Mouse (Mus musculus): ENCODE data around the gene Runx3. TPM values are rescaled to one million over a fixed set of nuclear protein-coding genes. Genes with fewer than 3 reads are reported as not detected.

Gene Runx3
- total and polyA plus RNA-seq, 2 experiments from 2014 or later: not detected

DNA sequence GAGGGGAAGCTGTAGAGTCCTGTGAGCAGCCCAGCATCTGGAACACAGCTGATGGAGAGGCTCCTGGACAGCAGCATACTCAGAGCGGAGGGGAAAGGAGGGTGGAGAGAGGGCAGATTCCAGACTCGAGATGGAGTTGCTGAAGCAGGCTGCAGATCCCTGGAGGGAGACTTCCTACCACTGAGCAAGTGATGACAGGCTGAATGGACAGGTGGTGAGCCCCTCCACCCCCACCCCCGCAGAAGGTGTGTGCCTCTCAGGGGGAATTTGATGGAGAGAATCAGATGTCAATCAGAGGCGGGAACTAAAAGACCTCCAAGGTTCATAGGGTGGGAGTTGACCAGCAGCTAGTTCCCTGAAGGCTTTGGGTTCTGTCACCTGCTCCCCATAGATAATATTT lies 13.5 kb upstream of the Runx3 start:
- no peaks in the 10 kb centered on the region for H3K4me1 ChIP-seq (ENCODE audit: insufficient read depth, low read length)
- no peak for TF ChIP-seq CTCF (IDR thresholded peaks at IDR 0.05)
- no peaks in the 10 kb centered on the region for H3K36me3 ChIP-seq (ENCODE audit: insufficient read depth, low read length)
- no peak overlapping the region for H3K27ac ChIP-seq (ENCODE audit: low read depth, low read length)
- H3K4me2 ChIP-seq (ENCODE audit: low read depth, low read length, poor library complexity, severe bottlenecking): no peak overlapping the region
- no peaks in the 10 kb centered on the region for H3K27me3 ChIP-seq (ENCODE audit: insufficient read depth, low read length)
- WGBS: 63% methylated on average over 4 of the region's 4 CpGs
- H3K4me3 ChIP-seq (ENCODE audit: low read depth, low read length): no peak overlapping the region
- ATAC-seq (ENCODE audit: low FRiP score) (no peak), DNase-seq (ENCODE audit: low spot score) (no peak)
- H3K9me3 ChIP-seq (ENCODE audit: low read length): no peaks in the 10 kb centered on the region
- no peak overlapping the region for H3K9ac ChIP-seq (replicated peaks; ENCODE audit: low read length, poor library complexity, severe bottlenecking)

DNA sequence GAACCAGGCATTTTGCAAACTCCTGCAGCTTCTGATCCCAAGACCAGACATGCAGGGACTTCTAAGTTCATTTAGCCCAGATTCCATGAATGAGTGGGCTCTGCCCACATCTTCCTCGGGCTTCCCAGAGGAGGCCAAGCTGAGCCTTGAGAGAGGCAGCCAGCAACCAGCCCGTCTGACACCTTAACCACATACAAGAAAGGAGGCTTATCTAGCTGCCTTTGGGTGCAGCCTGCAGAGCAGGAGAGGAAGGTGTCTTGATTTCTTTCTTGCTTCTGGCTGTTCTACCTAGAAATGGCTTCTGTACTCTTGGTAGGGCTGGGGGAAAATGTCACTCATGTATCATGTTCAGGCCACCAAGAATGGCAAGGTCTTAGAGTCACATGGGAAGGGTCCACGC lies 11.8 kb upstream of the Runx3 start:
- no peaks in the 10 kb centered on the region for H3K9me3 ChIP-seq (ENCODE audit: low read length)
- H3K27me3 ChIP-seq (ENCODE audit: insufficient read depth, low read length): no peaks in the 10 kb centered on the region
- no peak overlapping the region for H3K9ac ChIP-seq (replicated peaks; ENCODE audit: low read length, poor library complexity, severe bottlenecking)
- 69% methylated on average over 3 of the region's 3 CpGs for WGBS
- no peaks in the 10 kb centered on the region for H3K4me1 ChIP-seq (ENCODE audit: insufficient read depth, low read length)
- ATAC-seq (ENCODE audit: low FRiP score) (no peak), DNase-seq (ENCODE audit: low spot score) (no peak)
- no peak overlapping the region for H3K4me3 ChIP-seq (ENCODE audit: low read depth, low read length)
- no peak for TF ChIP-seq CTCF (IDR thresholded peaks at IDR 0.05)
- no peak overlapping the region for H3K4me2 ChIP-seq (ENCODE audit: low read depth, low read length, poor library complexity, severe bottlenecking)
- H3K36me3 ChIP-seq (ENCODE audit: insufficient read depth, low read length): no peaks in the 10 kb centered on the region
- H3K27ac ChIP-seq (ENCODE audit: low read depth, low read length): no peak overlapping the region

DNA sequence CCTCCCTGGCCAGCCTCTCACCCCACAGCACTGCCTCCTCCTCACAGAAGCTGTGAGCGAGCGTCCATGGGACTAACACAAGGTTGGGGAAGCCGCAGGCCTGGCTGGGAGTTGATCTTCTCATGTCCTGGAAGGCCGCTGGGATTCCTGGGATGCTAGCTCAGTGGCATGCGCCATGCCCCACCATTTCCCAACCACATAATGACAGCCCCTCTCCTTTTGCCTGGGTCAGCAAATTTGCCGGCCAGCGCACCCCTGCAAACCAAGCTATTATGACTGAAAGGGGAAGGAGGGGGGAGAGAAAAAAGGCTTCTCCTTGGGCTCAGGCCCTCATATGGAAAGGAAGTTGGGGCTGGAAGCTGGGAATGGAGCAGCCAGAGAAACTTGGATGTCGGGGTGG lies 6.8 kb upstream of the Runx3 start:
- DNase-seq (ENCODE audit: low spot score) (no peak), ATAC-seq (ENCODE audit: low FRiP score) (no peak)
- Histone ChIP-seq H3K9me3 (ENCODE audit: low read length) (no peaks in the 10 kb centered on the region), H3K9ac (replicated peaks; ENCODE audit: low read length, poor library complexity, severe bottlenecking) (no peak overlapping the region), H3K27ac (ENCODE audit: low read depth, low read length) (no peak overlapping the region), H3K4me2 (ENCODE audit: low read depth, low read length, poor library complexity, severe bottlenecking) (no peak overlapping the region), H3K27me3 (ENCODE audit: insufficient read depth, low read length) (no peaks in the 10 kb centered on the region), H3K4me3 (ENCODE audit: low read depth, low read length) (no peak overlapping the region), H3K4me1 (ENCODE audit: insufficient read depth, low read length) (no peaks in the 10 kb centered on the region), H3K36me3 (ENCODE audit: insufficient read depth, low read length) (no peaks in the 10 kb centered on the region)
- TF ChIP-seq CTCF (IDR thresholded peaks at IDR 0.05): no peak
- WGBS: 86% methylated on average over 8 of the region's 8 CpGs

DNA sequence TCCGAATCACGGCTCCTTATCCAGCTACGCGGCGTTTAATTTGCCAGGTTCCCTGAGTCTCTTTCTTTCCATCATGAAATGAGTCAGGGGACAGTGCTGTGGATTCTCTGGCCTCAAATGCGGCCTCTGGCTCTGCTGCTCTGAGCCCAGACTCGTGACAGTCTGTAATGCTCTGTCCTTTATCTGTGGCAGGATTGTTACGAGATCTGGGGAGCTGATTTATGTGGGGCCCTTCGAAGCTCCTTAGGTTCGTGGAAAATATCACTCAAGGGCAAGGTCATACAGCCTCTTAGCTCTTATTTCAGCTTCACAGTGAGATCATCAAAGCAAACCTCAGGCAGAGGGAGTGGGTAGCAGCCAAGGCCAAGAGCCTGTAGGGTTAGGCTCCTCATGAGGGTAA lies 6.2 kb upstream of the Runx3 start:
- Histone ChIP-seq H3K27ac (ENCODE audit: low read depth, low read length) (no peak overlapping the region), H3K4me3 (ENCODE audit: low read depth, low read length) (no peak overlapping the region), H3K36me3 (ENCODE audit: insufficient read depth, low read length) (no peaks in the 10 kb centered on the region), H3K9me3 (ENCODE audit: low read length) (no peaks in the 10 kb centered on the region), H3K9ac (replicated peaks; ENCODE audit: low read length, poor library complexity, severe bottlenecking) (no peak overlapping the region), H3K4me2 (ENCODE audit: low read depth, low read length, poor library complexity, severe bottlenecking) (no peak overlapping the region), H3K4me1 (ENCODE audit: insufficient read depth, low read length) (no peaks in the 10 kb centered on the region), H3K27me3 (ENCODE audit: insufficient read depth, low read length) (no peaks in the 10 kb centered on the region)
- ATAC-seq (ENCODE audit: low FRiP score): no peak
- TF ChIP-seq CTCF (IDR thresholded peaks at IDR 0.05): no peak
- 83% methylated on average over 10 of the region's 10 CpGs for WGBS
- no peak for DNase-seq (ENCODE audit: low spot score)

DNA sequence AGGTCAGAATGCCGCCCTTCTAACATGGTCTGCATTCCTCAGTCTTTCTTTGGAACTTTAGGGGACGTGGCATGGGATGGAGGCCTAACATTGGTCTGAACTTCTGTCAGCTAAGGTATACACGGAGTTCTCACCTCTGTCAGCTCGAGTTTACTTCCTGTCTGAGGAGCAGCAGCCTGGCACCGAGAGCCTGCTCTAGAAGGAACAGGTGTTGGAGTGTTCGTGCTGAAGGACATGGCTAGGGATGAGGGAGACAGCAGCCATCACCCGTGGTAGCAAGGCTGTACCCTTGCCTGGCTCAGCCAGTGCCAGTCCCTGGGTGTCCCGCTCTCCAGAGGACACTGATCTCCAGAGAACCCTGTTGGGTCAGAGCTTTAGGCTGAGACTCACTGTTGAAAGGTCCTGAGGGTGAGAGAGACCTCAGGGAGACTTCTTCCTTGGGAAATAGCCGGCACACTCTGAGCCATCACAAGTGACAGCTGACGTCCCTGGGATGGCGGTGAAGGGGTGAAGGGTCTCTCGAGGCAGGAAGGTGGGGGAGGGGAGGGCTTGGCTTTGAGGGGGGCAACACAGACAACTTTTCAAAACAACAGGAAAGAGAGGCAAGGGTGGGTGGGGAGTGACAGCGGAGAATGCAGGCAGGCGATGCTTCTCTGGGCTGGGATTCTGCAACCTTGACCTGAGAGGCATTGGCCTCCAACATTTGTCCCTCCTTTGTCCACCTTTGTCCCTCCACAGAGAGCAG lies 4.9 kb upstream of the Runx3 start:
- no peak for ATAC-seq (ENCODE audit: low FRiP score)
- Histone ChIP-seq H3K9me3 (ENCODE audit: low read length) (no peaks in the 10 kb centered on the region), H3K4me1 (ENCODE audit: insufficient read depth, low read length) (no peaks in the 10 kb centered on the region), H3K36me3 (ENCODE audit: insufficient read depth, low read length) (no peaks in the 10 kb centered on the region), H3K4me2 (ENCODE audit: low read depth, low read length, poor library complexity, severe bottlenecking) (no peak overlapping the region), H3K27ac (ENCODE audit: low read depth, low read length) (no peak overlapping the region), H3K27me3 (ENCODE audit: insufficient read depth, low read length) (no peaks in the 10 kb centered on the region), H3K4me3 (ENCODE audit: low read depth, low read length) (no peak overlapping the region), H3K9ac (replicated peaks; ENCODE audit: low read length, poor library complexity, severe bottlenecking) (no peak overlapping the region)
- TF ChIP-seq CTCF (IDR thresholded peaks at IDR 0.05): no peak
- WGBS: 61% methylated on average over 14 of the region's 14 CpGs
- DNase-seq (ENCODE audit: low spot score): no peak

DNA sequence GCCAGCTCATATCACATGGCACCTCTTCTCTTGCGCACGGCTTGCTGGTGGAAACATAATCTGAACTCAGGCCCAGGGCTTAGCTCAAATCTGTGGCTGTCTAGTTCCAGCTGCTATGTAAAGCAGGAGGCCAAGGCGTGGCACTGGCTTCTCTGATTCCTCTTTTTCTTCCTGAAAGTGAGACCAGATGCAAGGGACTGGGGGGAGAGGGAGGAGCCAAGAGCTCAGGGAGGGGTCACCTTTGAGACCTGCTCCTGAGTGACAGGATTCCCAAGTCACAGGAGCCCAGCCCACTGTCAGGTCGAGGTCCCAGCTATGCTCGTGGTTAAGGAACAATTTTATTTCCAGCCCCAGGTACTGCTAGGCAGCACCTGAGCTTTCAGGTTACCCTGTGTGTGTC lies 4.1 kb upstream of the Runx3 start:
- H3K27ac ChIP-seq (ENCODE audit: low read depth, low read length): no peak overlapping the region
- no peak overlapping the region for H3K4me2 ChIP-seq (ENCODE audit: low read depth, low read length, poor library complexity, severe bottlenecking)
- H3K36me3 ChIP-seq (ENCODE audit: insufficient read depth, low read length): no peaks in the 10 kb centered on the region
- H3K4me3 ChIP-seq (ENCODE audit: low read depth, low read length): no peak overlapping the region
- no peak for ATAC-seq (ENCODE audit: low FRiP score)
- no peaks in the 10 kb centered on the region for H3K27me3 ChIP-seq (ENCODE audit: insufficient read depth, low read length)
- H3K9ac ChIP-seq (replicated peaks; ENCODE audit: low read length, poor library complexity, severe bottlenecking): no peak overlapping the region
- H3K4me1 ChIP-seq (ENCODE audit: insufficient read depth, low read length): no peaks in the 10 kb centered on the region
- no peak for TF ChIP-seq CTCF (IDR thresholded peaks at IDR 0.05)
- no peak for DNase-seq (ENCODE audit: low spot score)
- WGBS: 61% methylated on average over 5 of the region's 5 CpGs
- H3K9me3 ChIP-seq (ENCODE audit: low read length): no peaks in the 10 kb centered on the region

All from midbrain, postnatal 0 days (tissue).